Mouse (Mus musculus) NIH3T3 (cell line): Measurements from ENCODE around the gene Sh2d4b.

ENCODE experiments used
- DNase-seq: peaks from one replicate; pipeline ENCODE4 v3.0.0-alpha.2; 2012; ENCODE audit warnings: low read depth

Sh2d4b gene

DNA sequence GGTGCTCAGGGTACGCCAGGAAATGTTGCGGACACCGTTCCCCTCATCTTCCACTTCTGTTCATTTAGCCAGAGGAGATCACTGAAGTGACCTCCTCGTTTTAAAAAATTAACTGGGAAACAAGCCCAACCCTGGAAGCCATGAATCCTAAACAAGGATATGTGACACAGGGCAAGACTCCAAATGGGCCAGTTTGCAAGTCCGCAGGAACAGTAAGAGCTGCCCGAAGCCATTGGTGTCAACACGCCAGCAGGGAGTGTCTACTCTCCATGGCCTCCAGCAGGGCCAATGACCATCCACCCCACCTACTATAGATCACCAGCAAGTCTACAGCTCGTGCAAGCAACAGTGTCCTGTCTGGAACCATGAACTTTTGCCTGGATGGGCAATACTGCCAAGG is 12.7 kb upstream of the Sh2d4b start:
- DNase-seq, result no peak

DNA sequence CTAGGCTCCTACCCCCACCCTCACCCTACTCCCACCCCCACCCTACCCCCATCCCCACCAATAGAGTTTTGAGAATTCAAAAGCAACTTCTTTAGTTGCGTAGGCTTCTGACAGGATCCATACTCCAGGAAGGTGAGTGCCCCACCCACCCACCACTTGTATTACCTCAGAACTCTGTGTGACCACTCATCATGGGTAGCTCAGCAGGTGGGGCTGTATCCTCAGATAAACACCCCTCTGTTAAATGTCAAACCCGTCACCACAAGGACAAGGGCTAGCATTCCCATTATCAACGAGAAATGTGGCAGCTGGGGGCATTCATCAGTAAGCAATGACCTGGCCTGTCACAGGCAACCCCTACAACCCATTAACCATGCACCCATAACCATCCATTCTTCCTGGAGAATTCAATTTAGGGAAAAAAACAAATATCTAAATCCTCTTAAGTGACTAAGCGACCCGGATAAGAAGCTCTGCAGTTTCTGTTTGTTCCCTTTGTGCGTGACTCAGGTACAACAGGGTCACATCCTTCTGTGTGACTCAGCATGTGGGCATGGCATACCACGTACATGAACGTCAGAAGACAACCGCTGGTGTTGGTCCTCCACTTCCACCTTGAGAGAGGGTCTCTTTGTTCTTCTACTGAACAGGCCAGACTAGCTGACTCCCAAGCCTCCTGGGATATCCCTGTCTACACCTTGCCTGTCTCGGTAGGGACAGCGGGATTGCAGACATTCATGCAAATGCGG is 9.4 kb upstream of the Sh2d4b start:
- DNase-seq, result no peak

DNA sequence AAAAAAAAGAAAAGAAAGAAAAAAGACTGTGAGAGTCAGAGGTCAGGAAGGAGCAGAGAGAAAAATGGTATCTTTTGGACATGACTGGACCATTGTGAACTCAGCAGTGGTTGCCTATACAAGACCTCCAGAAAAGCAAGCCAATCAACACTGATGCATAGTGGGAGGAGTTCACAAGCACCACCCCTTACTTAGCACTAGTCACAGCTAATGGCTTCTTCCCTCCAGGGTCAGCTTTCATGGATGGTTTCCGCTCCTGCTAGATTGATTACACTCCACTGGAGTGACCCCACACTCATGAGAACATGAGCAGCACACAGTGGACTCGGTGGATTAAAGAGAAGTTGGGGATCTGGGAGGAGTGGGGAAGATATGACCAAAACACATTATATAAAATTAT is 7.2 kb upstream of the Sh2d4b start:
- DNase-seq, result no peak

DNA sequence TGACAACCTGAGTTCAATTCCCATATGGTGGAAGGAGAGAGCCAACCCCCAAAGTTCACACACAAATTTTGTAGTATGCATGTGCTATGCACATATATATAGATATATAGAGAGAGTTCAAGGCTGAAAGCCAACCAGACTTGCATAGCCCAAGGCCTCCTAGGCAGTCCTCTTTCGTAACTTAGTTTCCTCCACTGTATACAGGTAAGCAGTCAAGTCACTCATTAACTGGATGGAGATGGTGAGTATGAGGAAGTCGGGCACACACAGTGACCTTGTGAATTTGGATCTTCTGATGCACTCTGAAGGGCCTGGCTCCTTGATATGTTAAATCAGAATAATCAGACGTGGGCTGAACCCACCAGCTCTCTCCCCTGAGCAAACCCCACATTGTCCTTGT is 4.8 kb upstream of the Sh2d4b start:
- DNase-seq, result no peak

DNA sequence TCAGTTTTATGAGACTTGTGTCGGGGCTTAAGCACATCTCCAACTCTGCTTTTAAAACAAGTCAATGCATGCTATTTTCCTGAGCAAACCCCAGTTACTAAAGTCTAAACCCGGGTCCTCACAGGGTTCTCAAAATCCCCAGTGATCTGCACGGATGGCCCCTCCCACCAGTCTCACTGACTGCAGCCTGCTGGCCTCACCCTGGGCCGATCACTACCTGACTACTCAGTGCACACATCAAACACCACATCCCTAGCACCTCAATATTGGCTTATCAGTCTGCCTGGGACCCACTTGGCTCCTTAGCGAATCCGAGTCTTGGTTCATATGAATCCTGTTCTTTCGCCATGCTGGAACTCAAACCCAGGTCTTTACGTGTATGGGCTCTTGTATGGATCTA is 2.6 kb upstream of the Sh2d4b start:
- no peak for DNase-seq

DNA sequence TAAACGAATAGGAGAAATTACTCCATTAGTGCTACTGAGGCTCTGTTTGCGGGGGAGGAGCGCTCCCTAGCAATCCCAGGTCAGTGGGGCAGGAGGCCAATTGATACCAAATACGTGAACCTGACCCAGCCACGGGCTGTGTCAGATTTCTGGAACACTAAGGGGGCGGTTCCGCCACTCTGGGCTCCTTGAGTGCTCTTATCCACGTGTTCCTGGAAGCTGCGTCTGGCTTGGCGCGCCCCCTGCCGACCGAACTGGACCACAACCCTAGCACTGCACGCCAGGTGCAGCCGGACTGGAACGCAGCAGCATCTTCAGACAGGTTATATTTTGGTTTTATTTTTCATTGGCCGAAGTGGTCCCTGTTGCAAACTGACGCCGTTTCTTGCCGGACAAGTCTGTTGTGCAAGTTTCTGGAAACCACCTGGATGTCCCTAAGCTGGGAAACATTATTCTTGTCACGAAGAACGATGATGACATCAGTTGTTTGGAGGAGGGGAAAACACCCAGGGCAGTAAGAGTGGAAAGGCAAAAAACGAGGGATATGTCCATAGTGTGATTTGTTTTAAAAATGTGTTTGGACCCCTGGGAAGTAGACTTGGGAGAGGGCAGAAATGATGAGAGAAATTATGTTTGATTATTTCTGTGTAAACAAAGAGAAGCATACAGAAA is 1.6 kb upstream of the Sh2d4b start:
- DNase-seq, result peak; percentile 76

DNA sequence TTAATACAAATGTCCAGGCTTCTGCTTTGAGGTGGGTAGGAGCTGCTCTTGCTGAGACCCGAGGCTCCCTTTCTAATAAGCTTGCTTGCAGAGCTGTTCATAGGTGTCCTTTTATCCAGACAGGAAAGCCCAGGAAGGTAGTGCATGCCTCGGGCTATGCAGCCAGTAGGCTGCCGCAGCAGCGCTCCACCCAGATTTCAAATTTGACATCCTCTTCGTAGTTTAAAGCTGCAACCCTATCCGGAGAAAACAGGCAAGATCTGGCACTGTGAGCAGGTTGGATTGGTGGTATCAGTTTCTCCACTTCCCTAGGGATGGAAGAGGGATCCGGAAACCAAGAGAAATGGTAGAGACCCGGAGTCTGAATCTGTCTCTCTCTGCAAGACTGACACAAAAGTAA is 818 bp upstream of the Sh2d4b start:
- DNase-seq, result no peak

DNA sequence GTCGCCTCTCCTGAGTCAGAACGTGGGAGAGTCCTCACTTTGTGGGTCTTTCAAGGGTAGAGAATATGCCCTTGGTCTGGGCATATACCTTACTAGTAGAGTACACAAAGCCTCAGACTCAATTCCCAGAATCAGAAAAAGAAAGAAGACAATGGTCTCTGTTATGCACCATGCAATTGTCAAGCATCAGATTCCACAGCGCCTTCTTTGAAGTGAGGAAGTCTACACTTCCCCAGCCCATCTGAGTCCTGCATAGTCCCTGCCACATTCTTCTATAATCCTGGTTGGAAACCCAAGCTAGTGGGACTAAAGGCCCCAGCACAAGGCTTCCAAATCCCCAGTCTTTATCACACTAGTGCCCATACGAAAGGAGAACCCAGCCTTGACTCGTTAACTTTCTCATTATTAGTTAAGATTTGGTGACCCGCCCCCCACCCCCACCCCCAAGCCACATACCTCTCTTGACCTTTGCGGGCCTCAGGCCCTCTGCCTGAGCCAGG is 690 bp downstream of the Sh2d4b start:
- no peak for DNase-seq

DNA sequence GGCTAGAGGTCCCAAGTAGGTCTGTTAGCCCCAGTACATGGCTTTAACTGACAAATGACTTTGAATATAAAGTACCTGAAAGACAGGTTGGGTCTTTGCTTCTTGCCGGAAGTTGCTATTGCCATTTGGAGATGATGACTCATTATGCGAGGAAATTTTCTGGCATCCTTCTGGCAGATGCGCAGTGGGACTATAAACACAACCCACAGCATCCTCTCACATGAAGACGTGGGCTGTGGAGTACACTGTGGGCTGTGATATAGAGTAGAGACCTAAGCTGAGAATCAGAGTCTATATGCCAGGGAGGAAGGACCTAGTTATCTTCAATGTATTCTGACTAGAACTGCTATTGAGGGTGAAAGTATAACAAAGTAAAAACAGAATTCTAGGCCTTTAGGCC is 1.6 kb downstream of the Sh2d4b start:
- DNase-seq, result no peak

DNA sequence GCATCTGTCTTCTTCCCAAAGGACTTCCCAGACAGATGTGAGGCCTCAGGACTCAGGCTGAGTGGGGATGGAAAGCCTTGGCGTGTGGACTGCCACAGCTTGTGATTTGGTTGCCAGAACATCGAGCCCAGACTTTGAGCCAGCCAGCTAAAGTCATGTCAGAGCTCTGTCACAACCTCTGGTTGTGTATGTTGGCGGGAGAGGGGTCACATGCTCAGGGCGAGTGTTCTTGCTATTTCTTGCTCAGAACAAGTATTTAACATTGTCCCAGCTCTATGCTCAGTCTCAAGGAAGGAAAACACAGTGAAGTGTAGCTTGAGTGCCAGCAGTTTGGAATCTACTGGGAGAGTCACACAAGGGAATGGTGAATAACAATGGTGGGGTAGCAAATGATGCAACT is 3.4 kb downstream of the Sh2d4b start:
- DNase-seq, result no peak

DNA sequence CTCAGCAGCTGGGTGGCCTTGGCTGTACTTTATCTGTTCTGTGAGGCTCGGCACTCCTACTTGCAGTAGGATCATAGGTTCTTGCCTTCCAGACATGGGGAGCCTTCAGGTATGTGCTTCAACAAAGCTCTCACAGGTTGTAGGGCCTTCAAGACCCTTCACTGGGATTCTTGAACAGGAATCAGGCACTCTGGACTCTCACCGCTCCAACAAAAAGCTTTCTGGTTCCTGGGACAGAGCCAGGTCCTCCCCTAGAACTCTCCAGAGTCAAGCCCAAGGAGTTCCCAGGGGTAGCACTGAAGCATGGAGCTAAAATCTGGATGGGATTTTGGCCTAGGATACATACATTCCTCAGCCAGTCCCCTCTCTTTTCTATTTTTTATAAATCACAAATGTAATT is 3.9 kb downstream of the Sh2d4b start:
- DNase-seq, result no peak

DNA sequence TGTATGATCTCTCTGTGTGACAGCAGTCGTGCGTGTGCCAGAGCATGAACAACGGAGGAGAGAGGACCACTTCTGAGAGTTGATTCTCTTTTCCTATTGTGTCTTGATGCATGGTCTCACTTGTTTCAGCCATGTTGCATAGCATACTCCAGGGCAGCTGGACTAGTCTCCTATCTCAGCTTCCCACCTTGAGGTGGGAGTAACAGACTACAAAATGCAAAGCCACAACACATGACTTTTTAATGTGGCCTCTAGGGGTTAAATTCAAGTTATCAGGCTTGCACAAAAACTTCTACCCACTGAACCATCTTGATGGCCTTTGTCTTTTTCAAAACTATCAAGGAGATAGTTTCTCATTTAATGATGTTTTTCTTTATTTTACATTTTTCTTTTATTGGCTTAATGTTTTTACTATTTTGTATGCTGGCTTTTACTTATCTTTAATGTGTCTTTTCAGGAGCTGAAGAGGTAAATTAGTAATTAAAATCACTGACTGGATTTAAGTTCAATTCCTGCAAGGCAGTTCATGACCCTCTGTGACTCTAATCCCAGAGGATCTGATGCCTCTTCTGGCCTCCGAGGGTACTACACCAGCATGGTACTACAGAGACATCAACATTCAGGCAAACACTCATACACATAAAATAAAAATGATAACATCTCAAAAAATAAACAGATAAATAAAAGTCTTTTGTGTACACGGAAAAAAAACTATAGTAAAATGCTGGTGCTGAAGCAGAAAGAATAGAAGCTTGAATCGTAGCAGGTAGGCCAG is 6.5 kb downstream of the Sh2d4b start:
- DNase-seq, result peak; percentile 16

DNA sequence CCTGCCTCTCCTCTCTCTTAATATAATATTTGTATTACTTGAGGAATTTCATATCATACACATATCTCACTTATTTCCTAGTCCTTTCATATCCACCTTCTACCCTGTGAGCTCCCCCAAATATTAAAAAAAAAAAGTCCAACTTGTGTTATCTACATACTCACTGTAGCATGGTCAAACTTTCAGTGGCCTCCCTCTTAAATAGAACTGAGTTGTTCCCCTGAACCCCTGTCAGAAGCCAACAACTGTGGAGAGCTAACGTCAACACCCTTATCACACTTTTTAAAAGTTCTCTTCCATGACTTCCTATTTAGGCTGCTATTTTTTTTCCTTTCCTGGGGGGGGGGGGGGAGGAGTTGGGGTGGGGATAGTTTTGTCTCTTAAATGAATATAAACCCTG is 7.3 kb downstream of the Sh2d4b start:
- DNase-seq, result no peak

DNA sequence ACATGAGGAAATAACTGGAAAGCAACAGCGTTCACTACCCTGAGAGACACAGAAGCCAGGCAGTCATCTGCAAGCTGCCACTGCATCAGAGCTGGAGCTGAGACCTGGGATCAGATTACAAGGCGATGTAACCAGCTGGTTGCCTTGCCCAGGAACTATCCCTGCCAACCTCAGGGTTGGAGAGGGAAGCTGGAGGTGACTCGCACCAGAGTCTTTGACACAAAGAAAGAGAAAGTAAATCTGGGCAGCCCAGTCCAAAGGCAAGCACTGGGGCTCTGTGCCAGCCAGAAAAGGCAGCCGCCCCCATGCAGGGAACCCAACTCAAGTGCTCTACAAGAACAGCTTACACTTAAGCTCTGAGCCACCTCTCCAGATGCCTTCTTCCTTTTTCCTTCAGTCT is 7.8 kb downstream of the Sh2d4b start:
- DNase-seq, result peak; percentile 44

DNA sequence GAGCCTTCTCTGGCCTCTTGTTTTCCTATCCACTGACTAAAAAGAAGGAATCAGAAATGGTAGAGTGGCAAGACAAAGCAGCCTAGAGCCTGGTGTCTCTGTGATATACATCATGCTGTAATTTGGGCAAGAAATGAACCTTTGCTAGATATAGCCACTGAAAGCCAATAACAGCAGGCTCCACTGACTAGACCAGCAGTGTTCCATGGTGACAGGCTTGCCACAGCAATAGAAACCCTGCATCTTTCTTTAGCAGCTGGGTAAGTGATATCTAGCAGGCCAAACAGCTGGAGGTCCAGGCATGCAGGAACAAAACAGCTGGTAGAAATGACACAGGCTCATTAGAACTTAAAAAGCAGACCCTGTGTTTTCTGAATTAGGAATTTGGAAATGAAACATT is 18.5 kb downstream of the Sh2d4b start:
- DNase-seq, result no peak

DNA sequence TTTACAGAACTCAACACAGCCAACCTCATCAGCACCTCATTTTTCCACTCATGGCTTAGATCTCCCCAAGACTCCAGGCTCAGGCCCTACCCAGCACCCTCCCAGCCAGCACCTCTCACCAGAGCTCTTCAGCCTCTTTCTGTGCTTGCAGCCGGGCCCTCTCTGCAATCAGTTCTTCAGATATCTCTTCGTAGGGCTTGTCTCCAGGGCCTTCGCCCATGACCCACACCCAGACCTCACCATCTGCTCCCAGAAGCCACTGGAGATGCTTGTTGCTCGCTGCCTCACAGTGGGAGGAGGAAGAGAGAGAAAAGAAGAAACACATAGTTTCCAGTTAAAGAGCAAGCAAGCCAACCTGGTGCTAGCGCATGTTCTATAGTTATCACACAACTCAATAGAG is 19.1 kb downstream of the Sh2d4b start:
- DNase-seq, result no peak

DNA sequence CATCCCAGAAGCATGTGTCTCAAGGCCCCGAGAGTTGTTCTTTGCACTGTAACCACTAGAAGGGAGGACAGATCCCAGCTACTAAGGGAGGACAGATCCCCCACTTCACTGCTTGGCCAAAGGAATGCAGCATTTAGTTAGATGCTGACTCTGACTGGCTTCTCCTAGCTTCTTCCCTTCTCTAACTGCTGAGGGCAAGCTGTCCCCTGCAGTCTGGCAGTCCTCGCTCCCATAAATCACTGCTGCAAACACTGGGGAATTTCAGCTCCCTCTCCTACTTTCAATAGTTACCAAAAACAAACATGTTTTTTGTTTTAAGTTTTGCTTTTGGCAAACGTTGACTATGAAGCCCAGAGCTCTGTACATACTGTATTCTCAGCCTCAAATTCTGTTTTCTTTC is 22.5 kb downstream of the Sh2d4b start:
- no peak for DNase-seq

DNA sequence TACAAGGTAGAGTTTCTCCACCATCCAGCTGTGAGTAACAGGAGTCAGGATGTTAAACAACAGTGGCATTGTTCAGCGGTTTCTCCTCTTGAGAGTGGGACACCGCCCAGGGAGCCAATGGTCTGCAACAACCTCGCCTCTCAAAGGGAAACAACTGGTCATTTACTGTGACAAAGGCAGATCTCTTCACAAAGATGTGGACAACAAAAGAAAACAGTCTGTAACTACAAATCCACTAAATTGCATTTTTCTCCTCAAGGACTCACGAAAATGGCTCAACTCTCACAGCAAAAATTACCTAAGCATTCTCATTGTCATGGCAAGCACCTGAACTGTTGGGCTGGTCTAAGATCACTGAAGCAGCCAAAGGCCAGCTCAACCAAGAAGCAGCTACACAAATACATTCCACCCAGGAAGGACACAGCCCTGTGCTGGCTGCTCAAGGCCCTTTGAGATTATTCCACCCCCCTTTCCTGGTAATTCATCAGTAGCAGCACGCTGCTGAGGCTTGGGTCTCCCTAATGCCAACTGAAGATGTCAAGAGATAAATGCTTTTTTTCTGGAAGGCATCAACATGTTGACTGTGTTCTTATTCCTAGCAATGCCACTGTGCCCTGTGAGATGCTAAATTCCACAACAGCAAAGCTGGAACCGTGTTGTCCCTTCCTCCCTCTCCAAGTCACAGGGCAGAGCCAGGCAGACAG is 28.1 kb downstream of the Sh2d4b start:
- no peak for DNase-seq

DNA sequence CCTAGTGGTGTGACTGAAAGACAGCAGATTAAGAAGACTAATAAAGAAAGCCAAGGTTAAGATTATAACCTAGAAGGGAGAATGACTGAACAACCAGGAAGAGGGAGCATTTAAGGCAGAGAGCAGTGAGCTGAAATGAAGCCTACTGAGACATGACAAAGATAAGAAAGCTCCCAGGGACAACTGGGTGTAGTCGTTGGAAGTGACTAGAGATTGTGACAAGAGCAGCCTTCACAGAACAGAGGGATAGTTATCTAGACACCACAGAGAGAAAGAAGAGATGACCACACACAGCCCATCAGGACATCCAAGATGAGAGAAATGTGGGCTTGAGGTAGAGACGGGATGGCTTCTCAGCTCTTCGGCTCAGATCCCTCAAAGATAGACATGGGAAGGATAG is 29.4 kb downstream of the Sh2d4b start:
- no peak for DNase-seq

DNA sequence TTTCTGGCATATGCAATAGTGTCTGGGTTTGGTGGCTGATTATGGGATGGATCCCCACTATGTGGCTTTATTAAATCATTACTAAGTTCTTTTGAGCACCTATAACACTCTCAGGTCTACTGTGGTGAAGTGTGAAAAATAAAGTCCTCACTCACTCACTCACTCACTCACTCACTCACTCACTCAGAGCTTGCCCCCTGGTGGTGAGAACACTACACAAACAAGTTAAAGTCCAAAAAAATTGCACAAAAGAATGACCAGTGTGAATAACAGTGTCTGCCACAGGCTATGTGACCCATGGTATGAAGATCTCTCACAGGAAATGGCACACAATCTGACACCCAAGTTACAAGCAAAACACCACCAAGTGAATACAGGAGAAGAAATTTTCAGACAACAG is 30.0 kb downstream of the Sh2d4b start:
- DNase-seq, result peak; percentile 7

DNA sequence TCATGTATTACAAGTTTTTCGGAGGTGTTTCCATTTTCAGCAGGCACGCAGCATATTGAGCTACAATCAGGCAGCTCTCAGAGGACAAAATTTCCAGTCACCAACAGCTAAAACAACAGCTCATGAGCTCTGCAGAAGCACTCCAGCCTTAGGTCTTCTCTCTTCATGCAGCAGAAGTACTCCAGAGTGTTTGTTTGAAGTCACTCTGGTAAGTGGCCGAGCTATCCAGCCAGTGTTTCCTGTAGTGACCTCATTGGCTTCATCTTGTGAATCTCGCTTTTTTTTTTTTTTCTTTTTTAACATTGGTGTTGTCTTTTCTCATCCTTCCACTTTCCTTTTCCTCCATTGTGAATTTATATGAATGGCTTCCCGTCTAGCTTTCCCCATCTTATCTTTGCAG is 40.1 kb downstream of the Sh2d4b start:
- DNase-seq, result no peak

DNA sequence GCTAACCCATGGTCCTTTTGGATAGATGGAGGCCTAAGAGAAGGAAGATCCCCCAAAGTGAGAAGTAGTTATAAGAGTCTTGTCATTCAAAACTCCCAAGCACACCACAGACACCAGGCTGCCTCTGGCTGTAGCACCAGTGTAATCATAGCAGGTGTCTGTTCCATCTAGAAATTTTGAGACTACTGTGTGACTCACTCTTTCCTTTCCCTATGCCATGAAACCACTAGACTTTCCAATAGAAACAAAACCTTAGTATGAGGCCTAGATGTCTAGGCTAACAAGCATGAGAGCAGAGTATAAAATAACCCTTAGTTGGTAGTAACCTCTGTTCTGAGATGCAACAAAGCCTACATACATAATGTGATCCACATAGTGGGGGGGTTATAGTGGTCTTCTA is 55.7 kb downstream of the Sh2d4b start:
- DNase-seq, result no peak
